Mouse (Mus musculus) kidney, adult 9 months (tissue): Measurements from ENCODE around the gene Arl4c.

Experiments
- DNase-seq: peaks from one replicate; pipeline ENCODE4 v3.0.0; 2022

Arl4c gene

GRCm38 (mm10) chr1:88701870-88702661 is at the start of gene Arl4c:
Gene Arl4c (minus strand): TSS chr1:88702221.
- DNase-seq: peak; percentile 71

GRCm38 (mm10) chr1:88751332-88751731 is 49.3 kb upstream of the Arl4c start:
- peak; percentile 74 for DNase-seq

DNA sequence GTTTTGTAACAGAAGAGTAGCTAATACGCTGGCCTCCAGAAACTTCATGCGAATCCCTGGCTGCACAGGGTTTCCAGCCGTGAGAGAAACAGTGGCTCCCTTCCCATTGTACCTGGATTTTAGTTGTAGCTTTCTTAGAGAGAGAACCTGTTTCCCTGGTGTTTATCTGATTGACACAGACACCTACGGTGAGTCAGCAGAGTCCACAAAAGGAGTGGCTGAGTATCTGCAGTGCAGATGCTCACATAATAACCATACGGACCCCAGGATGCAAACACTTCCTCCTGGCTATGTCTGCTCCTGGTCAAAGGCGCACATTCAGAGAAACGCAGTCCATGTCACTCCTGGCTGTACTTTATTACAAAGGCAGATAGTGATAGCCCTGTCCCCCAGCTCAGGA is 48.6 kb upstream of the Arl4c start:
- DNase-seq: no peak

DNA sequence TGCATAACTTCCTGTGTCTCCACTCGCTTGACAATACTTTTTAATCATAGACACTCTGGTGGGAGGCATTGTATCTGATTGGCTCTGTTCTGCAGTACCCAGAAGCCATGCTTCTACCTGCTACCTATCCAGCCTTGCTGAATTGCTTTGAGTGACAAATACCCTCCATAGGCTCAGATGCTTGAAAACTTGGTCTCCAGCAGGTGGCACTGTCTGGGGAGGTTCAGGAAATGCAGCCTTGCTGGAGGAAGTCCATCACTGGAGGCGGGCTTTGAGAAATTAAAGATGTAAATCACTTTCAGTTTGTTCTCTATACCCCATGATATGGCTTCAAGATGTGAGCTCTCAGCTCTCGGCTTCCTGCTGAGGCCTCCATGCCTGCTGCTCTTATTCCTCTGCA is 48.1 kb upstream of the Arl4c start:
- DNase-seq: peak; percentile 25

GRCm38 (mm10) chr1:88749106-88749505 is 47.1 kb upstream of the Arl4c start:
- DNase-seq: no peak

DNA sequence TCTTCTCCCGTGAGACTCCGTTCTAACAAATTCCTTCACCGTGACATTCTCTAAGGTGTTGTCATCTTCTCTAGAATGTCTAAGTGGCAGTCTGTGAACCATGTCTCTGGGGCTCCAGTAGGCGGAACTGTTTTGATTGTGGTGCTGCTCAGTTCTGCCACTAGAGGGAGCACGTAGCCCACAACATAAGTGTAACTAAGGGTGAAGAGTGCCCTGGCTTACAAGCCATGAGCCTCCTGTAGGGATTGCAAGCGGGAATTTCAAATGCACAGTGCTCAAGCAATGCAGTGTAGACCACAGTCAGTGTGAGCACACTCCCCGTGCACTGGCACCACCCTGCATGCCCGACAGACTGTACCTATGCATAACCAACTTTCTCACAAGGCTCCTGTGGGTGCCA is 43.2 kb upstream of the Arl4c start:
- DNase-seq: peak; percentile 88

GRCm38 (mm10) chr1:88744261-88744660 is 42.2 kb upstream of the Arl4c start:
- no peak for DNase-seq

DNA sequence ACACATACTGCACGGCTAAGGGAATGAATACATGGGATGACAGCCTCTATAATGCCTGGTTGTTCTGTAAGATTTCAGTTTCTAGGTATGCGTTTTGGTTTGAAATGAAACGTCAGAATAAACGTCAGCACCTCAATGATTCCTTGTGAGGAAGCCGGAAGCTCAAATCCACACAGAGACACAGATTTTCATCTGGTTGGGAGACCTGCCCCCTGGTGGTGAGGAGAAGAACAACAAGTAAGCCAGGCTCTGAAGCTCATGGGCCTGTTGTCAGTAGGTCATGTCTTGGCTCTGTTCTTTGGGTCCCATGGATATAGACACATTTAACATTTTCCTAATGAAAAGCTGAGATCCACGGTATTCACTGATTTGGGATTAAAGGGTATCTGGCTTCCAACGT is 40.4 kb upstream of the Arl4c start:
- peak; percentile 40 for DNase-seq

DNA sequence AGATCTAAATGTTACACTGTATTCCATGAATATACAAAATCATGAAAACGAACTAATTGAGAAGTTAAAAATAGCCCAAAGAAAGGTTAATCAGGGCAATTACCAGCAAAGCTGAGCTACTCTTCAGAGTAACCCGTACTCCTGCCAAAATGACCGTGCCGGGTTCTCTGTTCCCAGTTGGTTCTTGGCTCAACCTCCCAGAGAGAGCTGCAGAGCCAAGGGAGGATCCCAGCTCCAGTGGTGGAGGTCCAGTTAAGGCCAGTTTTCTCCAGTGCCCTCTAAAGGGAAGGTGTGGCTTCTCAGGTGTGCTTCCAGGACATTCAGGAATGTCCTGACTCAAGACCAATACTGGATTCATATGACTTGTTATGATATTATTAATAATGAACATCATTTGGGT is 37.5 kb upstream of the Arl4c start:
- no peak for DNase-seq

DNA sequence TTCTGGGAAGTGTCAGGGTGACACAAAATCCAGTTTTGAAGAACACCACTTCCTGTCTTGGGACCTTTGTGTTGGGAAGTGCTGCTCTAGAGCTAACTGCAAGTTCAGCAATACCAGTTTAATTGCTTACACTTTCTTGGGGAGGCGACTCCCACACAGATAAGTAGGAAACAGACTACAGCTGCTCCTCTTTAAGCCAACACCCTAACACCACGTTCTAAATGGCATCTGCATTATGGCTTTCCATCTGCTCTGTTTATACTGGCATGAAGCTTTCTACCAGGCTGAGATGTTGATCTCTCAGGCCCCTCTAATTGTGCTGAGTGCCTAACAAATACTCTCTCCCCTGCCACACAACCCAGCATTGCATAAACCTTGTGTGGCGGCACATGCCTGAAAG is 36.9 kb upstream of the Arl4c start:
- DNase-seq: no peak

GRCm38 (mm10) chr1:88729496-88729895 is 27.5 kb upstream of the Arl4c start:
- no peak for DNase-seq

DNA sequence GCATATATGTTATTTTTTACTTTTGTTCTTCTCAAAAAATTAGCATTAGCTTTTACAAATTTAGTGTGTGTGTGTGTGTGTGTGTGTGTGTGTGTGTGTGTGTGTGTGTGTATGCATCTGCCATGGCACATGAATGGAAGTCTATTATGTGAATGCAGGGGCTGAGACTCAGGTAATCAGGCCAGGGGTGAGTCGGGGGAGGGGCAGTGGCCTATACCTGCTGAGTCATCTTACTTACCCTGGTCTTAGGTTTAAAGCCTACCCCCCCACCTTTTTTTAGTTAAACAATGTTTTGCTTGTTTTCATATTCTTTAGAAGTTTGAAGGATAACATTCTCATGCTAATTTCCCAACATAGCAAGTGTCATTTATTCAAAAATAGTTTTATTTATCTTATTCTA is 25.3 kb upstream of the Arl4c start:
- DNase-seq: no peak

GRCm38 (mm10) chr1:88725716-88726115 is 23.7 kb upstream of the Arl4c start:
- no peak for DNase-seq

DNA sequence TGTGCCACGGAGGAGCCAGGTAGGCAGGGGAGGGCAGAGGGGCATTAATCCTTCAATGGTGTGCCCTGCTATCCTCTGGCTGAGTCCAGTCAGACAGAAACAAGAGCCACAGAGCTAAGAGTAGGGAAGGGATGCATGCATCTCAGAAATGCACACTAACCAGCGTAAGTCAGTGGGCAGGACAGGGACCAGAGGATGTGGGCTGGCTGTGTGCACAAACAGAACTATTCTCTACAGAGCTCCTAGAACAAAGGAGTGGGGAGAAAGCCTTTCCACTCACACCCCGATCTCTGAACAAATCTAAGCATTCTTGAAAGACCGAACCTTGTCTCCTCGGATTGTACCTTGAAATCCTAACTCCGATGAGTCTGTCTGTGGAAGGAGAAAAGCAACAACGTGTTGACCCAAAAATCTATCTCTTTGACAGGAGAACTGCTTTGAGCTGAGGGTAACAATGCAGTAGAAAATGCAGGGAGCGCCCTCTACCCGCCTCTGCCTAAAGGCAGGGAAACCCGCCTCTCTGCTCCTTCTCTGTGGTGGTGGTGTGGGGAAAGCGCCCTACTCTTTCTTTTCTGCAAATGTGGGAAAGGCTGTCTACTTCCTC is 18.7 kb upstream of the Arl4c start:
- no peak for DNase-seq

DNA sequence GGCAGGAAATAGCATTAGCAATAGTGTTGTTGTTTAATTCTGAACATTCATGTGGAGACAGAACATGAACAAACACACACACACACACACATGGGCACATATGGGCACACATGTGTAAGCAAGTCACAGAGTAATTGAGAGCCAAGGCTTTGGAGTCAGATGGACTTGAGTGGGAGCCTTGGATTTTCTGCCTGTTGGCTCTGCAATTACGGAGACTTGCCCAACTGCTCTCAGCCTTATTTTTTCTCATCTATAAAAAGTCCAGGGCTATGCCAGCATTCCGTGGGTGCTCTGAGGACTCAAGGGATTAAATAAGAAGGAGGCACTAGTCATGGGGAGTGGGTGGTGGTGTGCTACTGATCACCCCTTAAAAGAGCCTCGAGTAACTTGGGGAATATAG is 16.5 kb upstream of the Arl4c start:
- DNase-seq: no peak

GRCm38 (mm10) chr1:88717736-88718135 is 15.7 kb upstream of the Arl4c start:
- no peak for DNase-seq

GRCm38 (mm10) chr1:88712011-88712410 is 10.0 kb upstream of the Arl4c start:
- no peak for DNase-seq

DNA sequence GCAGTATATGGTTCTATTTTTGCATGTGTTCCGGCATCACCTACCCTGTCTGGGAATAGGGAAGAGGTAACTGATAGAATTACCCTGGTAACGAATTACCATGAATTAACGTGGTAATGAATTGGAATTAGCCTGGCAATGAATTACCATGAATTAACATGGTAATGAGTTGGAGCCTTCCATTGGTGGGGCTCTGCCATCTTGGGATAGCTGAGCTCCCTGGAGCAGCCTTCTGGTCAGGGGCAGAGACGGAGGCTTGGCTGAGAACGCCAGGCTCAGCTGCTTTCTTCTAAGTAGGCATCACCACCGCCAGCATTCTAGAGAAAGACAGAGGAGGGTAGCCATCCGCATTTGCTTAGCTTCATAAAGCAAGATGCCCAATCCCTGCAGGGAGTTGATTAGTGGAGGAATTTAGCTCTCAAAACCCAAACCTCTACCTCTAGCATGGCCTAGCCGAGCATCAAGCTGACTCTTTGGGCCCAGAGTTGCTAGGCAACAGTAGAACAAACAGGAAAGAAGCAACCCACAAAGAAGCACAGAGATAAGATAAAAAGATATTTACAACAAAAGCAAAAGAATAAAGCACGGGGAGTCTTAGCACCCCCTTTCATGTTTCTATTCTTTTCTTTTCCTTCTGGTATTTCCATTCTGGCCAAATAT is 6.8 kb upstream of the Arl4c start:
- no peak for DNase-seq

GRCm38 (mm10) chr1:88708191-88708590 is 6.2 kb upstream of the Arl4c start:
- no peak for DNase-seq

- DNase-seq: no peak
These were observed 5.5 kb upstream of the Arl4c start for GRCm38 (mm10) chr1:88707536-88707935.

DNA sequence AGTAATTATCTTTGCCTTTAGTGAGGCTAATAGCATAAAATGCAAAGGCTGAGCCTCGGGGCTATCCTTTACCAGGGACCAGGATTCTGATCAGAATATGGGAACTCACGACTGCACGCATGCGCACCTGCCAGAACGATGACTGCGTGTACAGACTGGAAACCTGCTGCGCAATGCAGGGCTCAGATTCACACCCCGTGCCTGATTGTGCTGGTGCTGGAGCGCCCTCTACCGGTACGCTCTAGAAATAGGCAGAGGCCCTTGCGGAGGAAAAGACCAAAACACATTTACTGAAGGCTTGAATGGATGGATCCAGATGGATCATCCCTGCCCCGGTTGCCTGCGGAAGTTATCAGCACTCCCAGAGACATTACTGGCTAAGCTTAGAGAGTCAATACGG is 3.8 kb upstream of the Arl4c start:
- peak; percentile 90 for DNase-seq

DNA sequence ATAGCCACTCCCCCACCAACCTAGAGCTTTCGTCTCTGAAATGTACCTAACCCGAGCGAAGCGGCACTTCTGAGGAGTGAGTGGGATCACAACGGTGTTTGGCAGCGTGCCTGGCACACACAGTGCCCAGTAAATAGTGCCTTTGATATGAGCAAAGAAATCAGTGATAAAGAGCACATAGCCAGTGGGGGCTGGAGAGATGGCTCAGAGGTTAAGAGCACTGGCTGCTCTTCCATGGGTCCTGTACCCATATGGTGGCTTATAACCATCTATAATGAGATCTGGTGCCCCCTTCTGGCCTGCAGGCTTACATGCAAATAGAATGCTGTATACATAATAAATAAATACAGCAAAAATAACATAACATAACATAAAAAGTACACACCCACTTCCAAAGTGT is 3.0 kb upstream of the Arl4c start:
- peak; percentile 38 for DNase-seq

DNA sequence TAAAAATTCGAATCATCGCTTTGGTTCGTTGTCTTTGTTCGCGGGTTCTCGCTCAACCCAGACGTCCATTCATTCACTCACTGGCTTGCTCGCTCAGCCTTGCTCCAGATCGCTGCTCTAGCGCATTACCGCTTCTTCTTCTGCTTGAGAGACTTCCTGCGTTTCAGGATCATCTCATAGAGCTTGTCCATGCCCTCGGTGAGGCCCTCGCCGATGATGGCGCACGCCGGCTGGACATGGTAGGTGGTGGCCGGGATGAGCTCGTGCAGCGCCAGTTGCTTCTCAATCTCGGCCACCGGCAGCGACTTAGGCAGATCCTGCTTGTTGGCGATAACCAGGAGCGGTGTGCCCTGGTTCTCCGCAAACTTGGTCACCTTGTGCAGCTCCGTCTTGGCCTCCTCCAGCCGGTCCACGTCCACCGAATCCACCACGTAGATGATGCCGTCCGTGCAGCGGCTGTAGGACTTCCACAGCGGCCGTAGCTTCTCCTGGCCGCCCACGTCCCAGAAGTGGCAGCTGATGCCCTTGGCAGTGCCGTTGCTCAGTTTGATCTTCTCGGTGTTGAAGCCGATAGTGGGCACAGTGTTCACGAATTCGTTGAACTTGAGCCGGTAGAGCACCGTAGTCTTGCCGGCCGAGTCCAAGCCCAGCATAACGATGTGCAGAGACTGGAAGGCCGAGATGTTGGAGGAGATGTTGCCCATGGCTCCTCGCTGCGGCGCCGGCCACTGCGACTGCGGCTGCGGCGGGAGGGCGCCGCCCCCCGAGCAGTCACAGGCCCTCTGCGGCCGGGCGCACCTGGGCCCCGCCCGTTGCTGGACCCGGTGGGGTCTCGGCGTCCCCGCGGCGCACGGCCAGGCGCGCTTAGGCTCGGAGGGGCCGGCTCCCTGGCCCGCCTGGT is 810 bp downstream of the Arl4c start:
- DNase-seq: peak; percentile 28
